Mouse (Mus musculus): ENCODE measurements at regions not wholly inside any gene's neighbourhood (a gene's known extent, or its start where the extent isn't known, plus 50 kb on each side); places are given as distances from the start of the nearest gene placed in this dataset.

GRCm38 (mm10) chr8:15734461-15734860 is 688.6 kb upstream of the BB014433 start:
- DNase-seq (ENCODE audit: low spot score): no peak

GRCm38 (mm10) chr8:15731324-15731723 is 685.4 kb upstream of the BB014433 start:
- Histone ChIP-seq H3K9ac (ENCODE audit: low read depth, low read length) (no peak overlapping the region), H3K36me3 (ENCODE audit: control insufficient read depth, insufficient read depth, low read length) (no peaks in the 10 kb centered on the region), H3K27ac (ENCODE audit: low read depth, low read length) (no peak overlapping the region), H3K9me3 (ENCODE audit: control insufficient read depth, low read length) (no peaks in the 10 kb centered on the region), H3K27me3 (ENCODE audit: control insufficient read depth, insufficient read depth, low read length) (no peaks in the 10 kb centered on the region), H3K4me2 (replicated peaks; ENCODE audit: low read depth, low read length) (no peak overlapping the region), H3K4me3 (ENCODE audit: low read depth, low read length) (no peak overlapping the region), H3K4me1 (replicated peaks; ENCODE audit: control insufficient read depth, insufficient read depth, low read length) (no peaks in the 10 kb centered on the region)
- ATAC-seq (ENCODE audit: low FRiP score) (no peak), DNase-seq (ENCODE audit: low spot score) (no peak)
- WGBS: 87% methylated on average over 2 of the region's 2 CpGs

More at GRCm38 (mm10) chr8:15734461-15734860, 688.6 kb upstream of the BB014433 start:
- Histone ChIP-seq H3K9me3 (ENCODE audit: control insufficient read depth, low read length) (no peaks in the 10 kb centered on the region), H3K27ac (ENCODE audit: low read depth, low read length) (no peak overlapping the region), H3K4me2 (replicated peaks; ENCODE audit: low read depth, low read length) (no peak overlapping the region), H3K4me3 (ENCODE audit: low read depth, low read length) (no peak overlapping the region), H3K9ac (ENCODE audit: low read depth, low read length) (no peak overlapping the region), H3K36me3 (ENCODE audit: control insufficient read depth, insufficient read depth, low read length) (no peaks in the 10 kb centered on the region), H3K27me3 (ENCODE audit: control insufficient read depth, insufficient read depth, low read length) (no peaks in the 10 kb centered on the region), H3K4me1 (replicated peaks; ENCODE audit: control insufficient read depth, insufficient read depth, low read length) (no peaks in the 10 kb centered on the region)
- ATAC-seq (ENCODE audit: low FRiP score): no peak
- WGBS: 57% methylated on average over 2 of the region's 2 CpGs

- WGBS: 10% methylated on average over 1 of the region's 1 CpGs
- H3K9ac ChIP-seq (ENCODE audit: low read depth, low read length): no peak overlapping the region
- no peak overlapping the region for H3K4me2 ChIP-seq (replicated peaks; ENCODE audit: low read depth, low read length)
- no peaks in the 10 kb centered on the region for H3K27me3 ChIP-seq (ENCODE audit: control insufficient read depth, insufficient read depth, low read length)
- H3K4me1 ChIP-seq (replicated peaks; ENCODE audit: control insufficient read depth, insufficient read depth, low read length): no peaks in the 10 kb centered on the region
- no peak overlapping the region for H3K4me3 ChIP-seq (ENCODE audit: low read depth, low read length)
- no peaks in the 10 kb centered on the region for H3K36me3 ChIP-seq (ENCODE audit: control insufficient read depth, insufficient read depth, low read length)
- DNase-seq (ENCODE audit: low spot score): peak; percentile 62
- no peak for ATAC-seq (ENCODE audit: low FRiP score)
- H3K9me3 ChIP-seq (ENCODE audit: control insufficient read depth, low read length): no peaks in the 10 kb centered on the region
- no peak overlapping the region for H3K27ac ChIP-seq (ENCODE audit: low read depth, low read length)
These were observed 683.2 kb upstream of the BB014433 start for GRCm38 (mm10) chr8:15729075-15729474.

- H3K4me2 ChIP-seq (replicated peaks; ENCODE audit: low read depth, low read length): no peak overlapping the region
- WGBS: 92% methylated on average over 6 of the region's 6 CpGs
These were observed 680.4 kb upstream of the BB014433 start for GRCm38 (mm10) chr8:15726310-15726709.

More at GRCm38 (mm10) chr8:15726310-15726709, 680.4 kb upstream of the BB014433 start:
- H3K9ac ChIP-seq (ENCODE audit: low read depth, low read length): no peak overlapping the region
- no peak overlapping the region for H3K4me3 ChIP-seq (ENCODE audit: low read depth, low read length)
- H3K4me1 ChIP-seq (replicated peaks; ENCODE audit: control insufficient read depth, insufficient read depth, low read length): no peaks in the 10 kb centered on the region
- no peaks in the 10 kb centered on the region for H3K9me3 ChIP-seq (ENCODE audit: control insufficient read depth, low read length)
- no peaks in the 10 kb centered on the region for H3K36me3 ChIP-seq (ENCODE audit: control insufficient read depth, insufficient read depth, low read length)
- no peak for DNase-seq (ENCODE audit: low spot score)
- no peak for ATAC-seq (ENCODE audit: low FRiP score)
- no peaks in the 10 kb centered on the region for H3K27me3 ChIP-seq (ENCODE audit: control insufficient read depth, insufficient read depth, low read length)
- no peak overlapping the region for H3K27ac ChIP-seq (ENCODE audit: low read depth, low read length)
